Mouse (Mus musculus) midbrain, embryonic 10.5 days (tissue): ENCODE results near the gene Kcnn3. TPM values are rescaled to one million over a fixed set of nuclear protein-coding genes. Genes with fewer than 3 reads are reported as not detected.

ENCODE experiments used
- DNase-seq: peaks from one replicate; pipeline ENCODE4 v3.0.0-alpha.2; 2017; ENCODE audit warnings: low spot score
- H3K27ac ChIP-seq: fragments of 300-500 bp; sonication (generic); replicated peaks from 2 replicates; pipeline ENCODE4 v1.5.1; 2016; ENCODE audit warnings: mild to moderate bottlenecking
- H3K27me3 ChIP-seq: fragments of 300-500 bp; sonication (generic); 2 replicates; pipeline ENCODE4 v1.6.1; 2016; ENCODE audit warnings: low read depth, mild to moderate bottlenecking; ENCODE audit not compliant: poor library complexity, severe bottlenecking
- H3K36me3 ChIP-seq: fragments of 300-500 bp; sonication (generic); 2 replicates; pipeline ENCODE4 v1.6.1; 2016; ENCODE audit warnings: mild to moderate bottlenecking, moderate library complexity
- H3K4me1 ChIP-seq: fragments of 300-500 bp; sonication (generic); 2 replicates; pipeline ENCODE4 v1.6.1; 2016
- H3K4me3 ChIP-seq: fragments of 300-500 bp; sonication (generic); 2 replicates; pipeline ENCODE4 v1.5.1; 2016; ENCODE audit warnings: mild to moderate bottlenecking, moderate library complexity
- H3K9me3 ChIP-seq: fragments of 300-500 bp; sonication (generic); replicated peaks from 2 replicates; pipeline ENCODE4 v1.6.1; 2016; ENCODE audit warnings: mild to moderate bottlenecking
- WGBS: fragments of 180-500 bp; shearing (Covaris S2); methylation state at CpG from one replicate; pipeline ENCODE4 v1.1.7; 2016; 5-methylcytosine and 5-hydroxymethylcytosine counted together
- polyA plus RNA-seq: library from polyadenylated mRNA; unstranded; fragments of >200 nt; fragmentation: Nextera tagmentation; extraction: Ambion mirVana; gene quantifications from 2 replicates; pipeline ENCODE4 v1.2.1, GENCODE M21; 2016

The Kcnn3 gene
- polyA plus RNA-seq, 1 experiment from 2014 or later, result 0.68 TPM

- Histone ChIP-seq H3K9me3 (no peaks in the 10 kb centered on the region), H3K27me3 (no peaks in the 10 kb centered on the region), H3K4me1 (peaks cover 12% of the 10 kb centered on the region), H3K4me3 (no peak overlapping the region), H3K27ac (no peak overlapping the region), H3K36me3 (no peaks in the 10 kb centered on the region)
- WGBS, result 81% methylated on average over 6 of the region's 6 CpGs
- no peak for DNase-seq
Measured at GRCm38 (mm10) chr3:89671334-89671733, 151.4 kb downstream of the Kcnn3 start.

DNA sequence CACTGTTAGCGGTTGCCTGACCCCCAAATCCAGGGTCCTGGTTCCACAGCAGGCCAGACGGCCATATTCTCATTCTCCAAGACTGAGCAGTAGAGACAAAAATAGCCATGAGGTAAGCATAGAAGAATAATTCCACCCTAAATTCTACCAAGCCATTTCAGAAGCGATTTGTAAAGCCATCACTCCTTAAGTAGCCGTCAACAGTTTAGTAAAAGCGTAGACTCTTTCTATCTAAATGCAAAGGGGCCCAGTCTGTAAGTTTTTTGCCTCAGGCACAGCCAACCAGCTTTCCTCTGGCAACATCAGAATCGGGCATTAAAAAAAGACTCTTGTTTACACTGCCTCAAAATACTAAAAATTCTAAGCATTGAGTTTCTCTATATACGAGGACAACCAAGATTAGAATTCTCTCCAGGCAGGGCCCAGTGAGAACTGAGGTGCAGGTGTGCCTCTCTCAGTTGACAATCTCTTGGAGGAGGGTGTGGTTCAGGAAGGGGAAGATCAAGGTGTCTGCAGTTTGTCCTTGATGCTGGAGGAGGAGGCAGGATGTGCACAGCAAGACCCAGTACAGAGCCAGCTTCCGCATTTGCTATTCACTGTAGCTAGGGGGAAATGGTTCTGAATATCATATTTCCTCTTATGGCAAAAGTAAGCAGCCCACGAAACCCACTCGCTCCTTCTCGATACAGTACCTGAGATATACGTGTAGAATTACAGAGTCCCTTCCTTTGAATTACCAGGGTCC is 152.8 kb downstream of the Kcnn3 start:
- peaks cover 9% of the 10 kb centered on the region for H3K4me1 ChIP-seq
- H3K36me3 ChIP-seq, result no peaks in the 10 kb centered on the region
- H3K9me3 ChIP-seq, result no peaks in the 10 kb centered on the region
- no peak overlapping the region for H3K27ac ChIP-seq
- WGBS, result 88% methylated on average over 12 of the region's 12 CpGs
- no peak overlapping the region for H3K4me3 ChIP-seq
- H3K27me3 ChIP-seq, result no peaks in the 10 kb centered on the region
- no peak for DNase-seq

GRCm38 (mm10) chr3:89677617-89678016 is 157.7 kb downstream of the Kcnn3 start:
- Histone ChIP-seq H3K9me3 (no peaks in the 10 kb centered on the region), H3K27ac (peak overlapping the region; percentile 75), H3K4me1 (peaks cover 18% of the 10 kb centered on the region), H3K4me3 (no peak overlapping the region), H3K36me3 (no peaks in the 10 kb centered on the region), H3K27me3 (0 out of 2 replicates have a peak, but pooled peaks cover 6% of the 10 kb centered on the region)
- 49% methylated on average over 5 of the region's 5 CpGs for WGBS
- DNase-seq, result no peak

DNA sequence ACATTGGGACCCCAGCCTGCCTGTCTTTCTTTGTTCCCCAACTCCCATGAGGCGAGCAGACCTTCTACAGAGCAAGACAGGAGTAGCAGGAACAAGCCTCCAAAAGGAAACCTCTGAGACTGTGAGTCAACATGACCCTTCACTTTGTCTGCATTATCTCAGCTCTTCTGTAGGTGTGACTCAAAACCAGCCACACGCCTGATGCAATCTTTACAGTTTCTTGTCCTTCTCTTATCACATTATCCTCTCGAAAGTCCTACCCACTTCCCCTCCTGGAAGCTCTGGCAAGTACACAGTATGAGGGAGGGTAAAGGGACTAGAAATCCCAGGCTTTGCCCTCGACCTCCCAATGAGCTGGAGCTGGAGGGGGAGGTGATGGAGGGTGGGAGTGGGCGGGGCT is 166.1 kb downstream of the Kcnn3 start:
- Histone ChIP-seq H3K36me3 (no peaks in the 10 kb centered on the region), H3K27ac (no peak overlapping the region), H3K9me3 (no peaks in the 10 kb centered on the region), H3K27me3 (peaks cover 6% of the 10 kb centered on the region; the same call in 1 of the 2 replicates), H3K4me1 (peaks cover 24% of the 10 kb centered on the region), H3K4me3 (no peak overlapping the region)
- 58% methylated on average over 5 of the region's 5 CpGs for WGBS
- DNase-seq, result no peak

DNA sequence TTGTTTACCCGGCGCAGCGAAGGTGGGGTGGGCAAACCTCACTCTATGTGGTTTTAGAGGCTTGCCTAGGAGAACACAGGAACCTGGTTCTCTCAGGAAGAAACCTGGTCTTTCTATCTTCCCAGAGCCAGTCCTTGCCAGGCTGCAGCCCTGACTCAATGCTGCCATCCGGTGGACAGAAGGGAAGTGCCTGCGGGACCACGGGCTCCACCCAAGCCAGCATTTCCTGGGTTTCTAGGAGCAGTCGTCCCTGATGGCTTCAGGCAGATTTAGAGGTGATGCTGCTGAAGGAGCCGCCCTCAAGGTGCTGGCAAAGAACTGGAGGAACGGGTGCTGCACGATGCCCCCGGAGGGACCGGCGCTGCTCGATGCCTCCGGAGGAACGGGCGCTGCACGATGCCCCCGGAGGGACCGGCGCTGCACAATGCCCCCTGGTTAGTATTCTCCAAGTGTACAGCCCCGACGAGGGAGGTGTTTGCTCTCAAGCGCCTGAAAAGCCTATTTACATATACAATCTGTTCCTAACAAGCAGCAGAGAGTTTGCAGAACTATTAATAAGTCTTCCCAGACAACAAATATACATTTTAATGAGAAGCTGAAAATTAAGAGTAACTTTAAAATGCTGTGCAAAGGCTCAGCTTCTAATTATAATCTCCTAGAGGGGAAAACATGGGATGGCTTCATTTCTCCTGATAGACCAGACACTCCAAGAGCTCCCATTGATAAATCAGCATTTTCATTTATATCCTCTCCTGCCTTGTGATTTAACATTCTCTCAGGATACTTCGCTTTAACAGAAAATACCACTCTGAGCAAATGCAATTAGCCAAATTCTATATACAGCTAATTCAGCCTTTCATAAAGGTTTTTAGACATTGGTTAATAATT is 169.0 kb downstream of the Kcnn3 start:
- Histone ChIP-seq H3K4me3 (peak overlapping the region; percentile 59), H3K36me3 (no peaks in the 10 kb centered on the region), H3K27ac (peak overlapping the region; percentile 89), H3K4me1 (peaks cover 17% of the 10 kb centered on the region), H3K27me3 (no peaks in the 10 kb centered on the region), H3K9me3 (peaks cover 6% of the 10 kb centered on the region)
- WGBS, result 6% methylated on average over 25 of the region's 25 CpGs
- peak; percentile 88 for DNase-seq

DNA sequence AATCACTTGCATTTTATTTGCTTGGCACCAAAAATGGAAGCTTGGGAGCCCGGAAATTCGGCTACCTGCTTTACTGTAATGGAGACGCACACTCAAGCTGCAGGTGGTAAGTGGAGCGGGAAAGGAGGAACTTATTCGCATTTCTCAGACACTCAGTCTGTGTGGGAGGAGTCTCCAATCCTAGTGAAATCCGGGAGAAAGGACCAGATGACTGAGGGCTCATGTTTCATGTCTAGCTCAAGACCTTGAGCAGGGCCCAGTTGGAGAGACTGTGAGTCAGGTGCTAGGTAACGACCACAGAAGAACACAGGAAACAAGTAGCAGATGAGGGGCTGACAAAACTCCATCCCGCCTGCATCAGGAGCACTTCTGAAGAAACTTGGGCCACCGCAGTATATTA is 171.8 kb downstream of the Kcnn3 start:
- Histone ChIP-seq H3K27me3 (no peaks in the 10 kb centered on the region), H3K27ac (no peak overlapping the region), H3K4me3 (no peak overlapping the region), H3K4me1 (peaks cover 17% of the 10 kb centered on the region), H3K9me3 (peaks cover 7% of the 10 kb centered on the region), H3K36me3 (no peaks in the 10 kb centered on the region)
- 78% methylated on average over 9 of the region's 9 CpGs for WGBS
- no peak for DNase-seq

DNA sequence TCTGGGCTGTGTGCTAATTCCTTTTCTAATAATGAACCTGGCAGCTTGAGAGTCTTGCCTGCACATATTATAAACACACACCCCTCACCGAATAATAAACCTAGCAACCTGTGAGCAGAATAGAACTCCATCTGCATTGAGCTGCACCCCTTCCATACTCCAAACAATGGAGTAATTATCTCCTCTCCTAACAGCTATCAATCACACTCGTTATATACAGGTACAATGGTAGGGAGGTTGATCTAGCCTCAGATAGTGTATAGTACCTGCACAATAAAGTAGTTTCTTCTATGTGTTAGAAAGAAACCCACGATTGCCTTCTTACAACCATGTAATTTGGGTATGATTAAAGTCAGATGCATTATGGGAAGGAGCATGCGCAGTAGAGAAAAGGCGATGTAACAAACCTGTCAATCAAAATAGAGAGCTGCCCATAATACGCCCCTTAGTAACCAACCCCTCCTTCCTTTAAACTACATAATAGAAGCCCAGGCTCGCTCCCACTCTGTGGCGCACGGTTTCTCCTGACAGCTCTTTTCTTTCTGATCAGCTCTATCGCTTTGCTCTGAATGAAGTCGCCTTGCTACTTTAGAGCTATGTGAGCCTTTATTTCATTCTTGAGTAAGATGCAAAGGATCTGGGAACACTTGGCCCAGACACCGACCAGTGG is 176.3 kb downstream of the Kcnn3 start:
- Histone ChIP-seq H3K27me3 (no peaks in the 10 kb centered on the region), H3K4me3 (no peak overlapping the region), H3K36me3 (no peaks in the 10 kb centered on the region), H3K9me3 (peaks cover 7% of the 10 kb centered on the region), H3K27ac (no peak overlapping the region), H3K4me1 (no peaks in the 10 kb centered on the region)
- no peak for DNase-seq
- 76% methylated on average over 12 of the region's 12 CpGs for WGBS

DNA sequence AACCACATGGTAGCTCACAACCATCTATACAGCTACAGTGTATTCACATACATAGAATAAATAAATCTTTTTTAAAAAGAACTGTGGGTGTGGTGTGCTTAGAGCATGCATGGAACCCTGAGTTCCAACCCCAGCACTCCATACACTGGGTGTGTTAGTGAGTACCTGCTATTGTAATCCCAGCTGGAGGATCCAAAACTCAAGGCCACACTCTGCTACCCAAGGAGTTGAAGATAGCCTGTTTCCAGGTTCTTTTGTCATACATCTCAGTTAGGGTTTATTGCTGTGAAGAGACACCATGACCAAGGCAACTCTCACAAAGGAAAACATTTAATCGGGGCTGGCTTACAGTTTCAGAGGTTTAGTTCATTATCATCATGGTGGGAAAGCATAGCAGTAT is 179.0 kb downstream of the Kcnn3 start:
- WGBS, result 91% methylated on average over 1 of the region's 1 CpGs
- no peak overlapping the region for H3K27ac ChIP-seq
- H3K9me3 ChIP-seq, result 0 out of 2 replicates have a peak, but pooled peaks cover 1% of the 10 kb centered on the region
- no peaks in the 10 kb centered on the region for H3K27me3 ChIP-seq
- H3K4me1 ChIP-seq, result no peaks in the 10 kb centered on the region
- DNase-seq, result no peak
- no peak overlapping the region for H3K4me3 ChIP-seq
- no peaks in the 10 kb centered on the region for H3K36me3 ChIP-seq

DNA sequence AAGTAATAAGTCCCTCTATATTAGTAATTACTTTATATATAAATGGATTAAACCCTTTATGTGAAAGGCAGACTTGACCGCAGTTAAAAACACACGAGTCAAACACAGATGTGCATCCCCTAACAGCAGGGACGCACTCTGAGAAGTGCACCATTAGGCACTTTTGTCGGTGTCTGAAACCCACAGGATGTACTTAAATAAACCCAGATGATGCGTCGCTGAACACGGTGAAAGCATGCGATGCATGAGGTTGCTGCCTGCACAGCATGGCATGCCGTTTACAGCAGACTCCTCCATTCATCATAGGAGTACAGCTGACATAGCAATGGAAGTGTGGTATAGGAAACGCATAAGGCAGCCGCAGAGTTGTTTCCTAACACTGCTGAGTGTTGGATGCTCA is 180.5 kb downstream of the Kcnn3 start:
- no peak for DNase-seq
- Histone ChIP-seq H3K4me3 (no peak overlapping the region), H3K9me3 (no peaks in the 10 kb centered on the region), H3K36me3 (no peaks in the 10 kb centered on the region), H3K27me3 (no peaks in the 10 kb centered on the region), H3K27ac (no peak overlapping the region), H3K4me1 (no peaks in the 10 kb centered on the region)
- WGBS, result 86% methylated on average over 11 of the region's 11 CpGs

DNA sequence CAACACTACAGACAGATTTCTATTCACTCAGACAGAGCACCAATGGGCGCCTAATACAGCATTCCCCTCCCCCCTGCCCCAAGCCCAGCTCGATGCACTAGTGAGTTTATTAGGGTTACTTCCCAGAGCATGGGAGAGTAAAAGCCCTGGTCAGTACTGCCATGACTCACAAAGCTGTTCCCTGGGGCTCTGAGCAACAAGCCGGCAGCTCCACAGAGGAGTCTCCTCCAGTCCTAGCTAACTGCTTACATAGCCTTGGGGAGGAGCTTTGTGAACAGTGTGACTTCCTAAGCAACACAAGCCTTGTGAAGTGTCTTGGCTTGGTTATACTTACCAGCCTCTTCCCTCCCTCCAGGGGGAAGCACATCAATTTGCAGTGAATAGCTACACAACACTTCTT is 183.6 kb downstream of the Kcnn3 start:
- H3K4me3 ChIP-seq, result no peak overlapping the region
- no peaks in the 10 kb centered on the region for H3K36me3 ChIP-seq
- no peak overlapping the region for H3K27ac ChIP-seq
- no peaks in the 10 kb centered on the region for H3K4me1 ChIP-seq
- no peaks in the 10 kb centered on the region for H3K27me3 ChIP-seq
- H3K9me3 ChIP-seq, result no peaks in the 10 kb centered on the region
- WGBS, result 55% methylated on average over 3 of the region's 3 CpGs
- DNase-seq, result no peak

DNA sequence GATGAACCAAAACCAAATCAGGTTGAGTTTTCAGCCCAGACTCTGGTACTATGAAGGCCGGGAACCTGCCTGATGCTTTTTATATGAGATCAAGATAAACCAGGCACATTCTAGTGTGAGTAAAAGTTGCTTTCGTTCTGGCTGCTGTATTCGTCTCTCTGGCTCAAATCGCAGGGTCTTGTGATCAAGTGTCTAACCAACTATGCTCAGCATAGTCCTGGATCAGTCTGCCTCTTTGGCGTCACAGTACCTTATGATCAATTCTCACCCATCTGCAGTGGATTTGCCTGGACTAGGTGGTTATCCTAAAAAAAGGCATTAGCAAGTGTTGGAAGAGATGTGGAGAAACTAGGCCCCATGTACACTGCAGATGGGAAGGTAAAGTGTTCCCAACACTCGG is 184.1 kb downstream of the Kcnn3 start:
- no peak overlapping the region for H3K27ac ChIP-seq
- no peaks in the 10 kb centered on the region for H3K9me3 ChIP-seq
- H3K27me3 ChIP-seq, result no peaks in the 10 kb centered on the region
- H3K4me3 ChIP-seq, result no peak overlapping the region
- 80% methylated on average over 6 of the region's 6 CpGs for WGBS
- H3K36me3 ChIP-seq, result no peaks in the 10 kb centered on the region
- H3K4me1 ChIP-seq, result no peaks in the 10 kb centered on the region
- DNase-seq, result no peak

GRCm38 (mm10) chr3:89714359-89715206 is 194.6 kb downstream of the Kcnn3 start, which contains the start of gene Adar:
Gene Adar (plus strand): TSS chr3:89715022.
- Histone ChIP-seq H3K4me1 (peaks cover 22% of the 10 kb centered on the region), H3K36me3 (no peaks in the 10 kb centered on the region), H3K4me3 (peak within 1 kb of the TSS; percentile 99), H3K9me3 (0 out of 2 replicates have a peak, but pooled peaks cover 3% of the 10 kb centered on the region), H3K27me3 (no peaks in the 10 kb centered on the region), H3K27ac (peak within 1 kb of the TSS; percentile 90)
- peak; percentile 87 for DNase-seq
- 9% methylated on average over 26 of the region's 28 CpGs for WGBS
